Mouse (Mus musculus) cortical plate, adult 2 months (tissue): ENCODE results near the gene Slc6a12. TPM values are rescaled to one million over a fixed set of nuclear protein-coding genes. Genes with fewer than 3 reads are reported as not detected.

Source experiments
- H3K27ac ChIP-seq: fragments of 200-500 bp; 2 replicates; pipeline ENCODE4 v1.5.1; 2012; ENCODE audit warnings: low read length, control low read depth, inconsistent platforms; ENCODE audit not compliant: insufficient read depth
- H3K4me1 ChIP-seq: fragments of 200-500 bp; 2 replicates; pipeline ENCODE4 v1.6.1; 2011; ENCODE audit warnings: low read length; ENCODE audit not compliant: control insufficient read depth, insufficient read depth
- H3K4me3 ChIP-seq: fragments of 200-500 bp; 2 replicates; pipeline ENCODE4 v1.5.1; 2011; ENCODE audit warnings: mild to moderate bottlenecking, low read length, control low read depth; ENCODE audit not compliant: insufficient read depth
- CTCF ChIP-seq: fragments of 200-500 bp; IDR thresholded peaks from 2 replicates; pipeline ENCODE4 v1.5.1; 2011; ENCODE audit warnings: mild to moderate bottlenecking, control low read depth, low read length; ENCODE audit not compliant: insufficient read depth; ENCODE audit errors: extremely low read depth
- POLR2A ChIP-seq: fragments of 200-500 bp; IDR thresholded peaks from 2 replicates; pipeline ENCODE4 v1.6.1; 2011; ENCODE audit warnings: mild to moderate bottlenecking, low read length, control low read depth; ENCODE audit not compliant: insufficient read depth; ENCODE audit errors: extremely low read depth
- polyA plus RNA-seq: library from polyadenylated mRNA; depleted of rRNA; stranded (reverse); fragments of >200 nt; gene quantifications from 2 replicates; pipeline ENCODE4 v1.2.3, GENCODE M21; 2012; rRNA removed

Slc6a12 gene
- polyA plus RNA-seq, 1 experiment, result 1.4 TPM

DNA sequence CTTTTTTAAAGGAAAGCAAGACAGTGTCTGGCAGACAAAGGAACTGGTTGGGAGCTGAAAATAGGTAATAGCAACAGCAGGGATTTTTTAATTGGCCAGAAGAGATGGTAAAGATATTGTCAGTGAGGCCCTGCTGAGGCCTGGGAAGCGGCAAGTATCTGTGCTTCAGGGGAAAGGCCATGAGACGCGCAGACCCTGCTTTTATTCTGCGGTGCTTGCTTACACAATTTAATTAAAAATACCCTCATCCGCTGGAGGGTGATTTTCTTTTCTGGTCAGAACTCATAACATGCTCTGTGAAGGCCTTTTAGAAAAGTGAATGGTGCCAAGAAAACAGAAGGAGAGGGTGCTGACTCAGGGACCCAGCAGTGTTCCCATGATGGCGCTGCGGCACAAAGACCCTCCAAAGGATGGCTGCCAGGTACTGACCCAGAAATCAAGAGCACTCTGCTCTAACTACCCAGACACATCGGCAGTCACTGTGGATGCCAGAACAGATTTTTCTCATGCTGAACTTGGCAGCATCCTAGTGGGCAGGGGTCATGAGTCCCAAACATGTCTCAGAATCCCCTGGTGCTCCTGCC, 59.9 kb downstream of the Slc6a12 start:
- no peak overlapping the region for H3K4me3 ChIP-seq
- H3K4me1 ChIP-seq, result peaks cover 7% of the 10 kb centered on the region
- TF ChIP-seq CTCF (no peak), POLR2A (no peak)
- no peak overlapping the region for H3K27ac ChIP-seq

DNA sequence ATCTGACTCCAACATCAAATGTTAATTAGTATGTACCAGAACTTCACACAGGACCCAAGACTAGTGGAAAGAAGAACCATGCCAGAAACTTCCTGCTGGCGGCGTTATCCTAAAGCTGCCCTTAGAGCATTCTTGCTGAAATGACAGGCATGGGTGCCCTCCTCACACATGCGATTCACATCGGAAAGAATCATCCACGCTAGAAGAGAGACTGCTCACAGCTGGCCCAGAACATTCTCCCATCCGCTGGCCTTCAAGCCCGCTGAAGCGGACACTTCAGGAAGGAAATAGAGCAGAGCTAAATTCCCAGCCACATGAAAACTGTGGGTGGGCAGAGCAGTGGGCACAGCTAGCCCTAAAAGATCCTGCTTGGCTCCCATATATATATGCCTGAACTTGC, 62.4 kb downstream of the Slc6a12 start:
- Histone ChIP-seq H3K4me3 (no peak overlapping the region), H3K4me1 (peaks cover 7% of the 10 kb centered on the region), H3K27ac (no peak overlapping the region)
- TF ChIP-seq CTCF (no peak), POLR2A (no peak)

- Histone ChIP-seq H3K4me3 (no peak overlapping the region), H3K4me1 (peaks cover 5% of the 10 kb centered on the region), H3K27ac (no peak overlapping the region)
- TF ChIP-seq POLR2A, result no peak
- TF ChIP-seq CTCF, result no peak
Measured at GRCm38 (mm10) chr6:121407571-121408011, 64.7 kb downstream of the Slc6a12 start.

GRCm38 (mm10) chr6:121412558-121413297, 69.9 kb downstream of the Slc6a12 start:
- Histone ChIP-seq H3K4me3 (no peak overlapping the region), H3K27ac (no peak overlapping the region), H3K4me1 (no peaks in the 10 kb centered on the region)
- TF ChIP-seq POLR2A (no peak), CTCF (no peak)

Other genes with a start within 250 kb of the Slc6a12 start
- gene Mical3, start 212.1 kb upstream of the Slc6a12 start, polyA plus RNA-seq, result 67.4 and 69.0 TPM in 2 replicates
- gene Pex26, start 159.4 kb upstream of the Slc6a12 start, polyA plus RNA-seq, result 15.4 and 15.6 TPM in 2 replicates
- 5.4 and 5.8 TPM in 2 replicates for gene Tuba8, start 132.4 kb upstream of the Slc6a12 start, polyA plus RNA-seq
- gene Usp18, start 97.2 kb upstream of the Slc6a12 start, polyA plus RNA-seq, result 2.2 and 3.6 TPM in 2 replicates
- gene Slc6a13, start 42.8 kb upstream of the Slc6a12 start, polyA plus RNA-seq, result 11.2 and 11.8 TPM in 2 replicates
- 75.7 and 85.0 TPM in 2 replicates for gene Iqsec3, start 130.6 kb downstream of the Slc6a12 start, polyA plus RNA-seq